In genomic region chr17:51986920-51987319, GRCm38 (mm10) we compare ENCODE assay signal across 22 mouse cellular contexts.
DNase-seq lines count a peak whose midpoint lies in the region; ATAC-seq and TF ChIP-seq lines count a peak whose summit lies in the region.
"Had no signal": no experiment of that assay in that cellular context is flagged by ENCODE, and none has a peak within 500 bp of the region (broad histone marks: within the 10 kb centered on the region; RNA-seq: fewer than 3 reads in every experiment).

No protein-coding gene starts in this region.

- DNase-seq in hindbrain, embryonic 10.5 days (ENCODE audit: low spot score) = no peak
- no peak for DNase-seq in midbrain, embryonic 11.5 days (ENCODE audit: low spot score, missing footprints)
- no peak for DNase-seq in midbrain, postnatal 0 days (ENCODE audit: low spot score)
- DNase-seq in adrenal gland, postnatal 4 days (ENCODE audit: low spot score in 2 of 2) = no peak
- DNase-seq: adrenal gland, adult 8-10 months; adrenal gland, postnatal 25 days; cerebellum, adult 18-20 months; cerebellum, adult 9-10 months; cerebellum, postnatal 14 days; gastrocnemius, postnatal 25 days; heart, adult 18-20 months; heart, postnatal 10 days; heart, postnatal 36 days had no signal

- H3K27me3 ChIP-seq in hindbrain, embryonic 16.5 days (replicated peaks; ENCODE audit: control insufficient read depth, insufficient read depth, low read length) = no peaks in the 10 kb centered on the region
- no peaks in the 10 kb centered on the region for H3K27me3 ChIP-seq in hindbrain, embryonic 10.5 days (ENCODE audit: insufficient read depth, poor library complexity, severe bottlenecking)
- H3K27me3 ChIP-seq in midbrain, embryonic 15.5 days (replicated peaks) = no peaks in the 10 kb centered on the region
- H3K27me3 ChIP-seq in midbrain, embryonic 11.5 days (ENCODE audit: control insufficient read depth, insufficient read depth, low read length) = no peaks in the 10 kb centered on the region
- H3K27me3 ChIP-seq in midbrain, postnatal 0 days (ENCODE audit: insufficient read depth, low read length) = no peaks in the 10 kb centered on the region
- H3K27me3 ChIP-seq: embryonic facial prominence, embryonic 13.5 days; heart, embryonic 12.5 days; heart, embryonic 15.5 days had no signal

- 0 out of 2 replicates have a peak, but pooled peaks have one; percentile 37 for ATAC-seq in hindbrain, embryonic 16.5 days
- ATAC-seq in midbrain, embryonic 15.5 days (replicated peaks) = peak; percentile 65; the same call in 1 of the 2 replicates
- no peak for ATAC-seq in midbrain, embryonic 11.5 days (ENCODE audit: low FRiP score)
- ATAC-seq in midbrain, postnatal 0 days (ENCODE audit: low FRiP score) = peak; percentile 53; the same call in 1 of the 2 replicates
- ATAC-seq: activated CD4-positive, CD25-positive, alpha-beta regulatory T cell, adult 4 months; forebrain, embryonic 14.5 days had no signal

- no peak overlapping the region for H3K27ac ChIP-seq in hindbrain, embryonic 16.5 days (ENCODE audit: low read depth, low read length)
- H3K27ac ChIP-seq in hindbrain, embryonic 10.5 days = no peak overlapping the region
- H3K27ac ChIP-seq in midbrain, embryonic 15.5 days = no peak overlapping the region
- no peak overlapping the region for H3K27ac ChIP-seq in midbrain, embryonic 11.5 days (ENCODE audit: low read depth, low read length)
- no peak overlapping the region for H3K27ac ChIP-seq in midbrain, postnatal 0 days (ENCODE audit: low read depth, low read length)
- H3K27ac ChIP-seq: embryonic facial prominence, embryonic 13.5 days; forebrain, embryonic 10.5 days; heart, embryonic 15.5 days; hindbrain, embryonic 14.5 days had no signal

- H3K9me3 ChIP-seq in hindbrain, embryonic 16.5 days (ENCODE audit: control insufficient read depth, low read length) = no peaks in the 10 kb centered on the region
- H3K9me3 ChIP-seq in hindbrain, embryonic 10.5 days = no peaks in the 10 kb centered on the region
- H3K9me3 ChIP-seq in midbrain, embryonic 15.5 days = no peaks in the 10 kb centered on the region
- no peaks in the 10 kb centered on the region for H3K9me3 ChIP-seq in midbrain, embryonic 11.5 days (ENCODE audit: control insufficient read depth, low read length)
- H3K9me3 ChIP-seq in midbrain, postnatal 0 days (ENCODE audit: low read length) = no peaks in the 10 kb centered on the region
- H3K9me3 ChIP-seq: embryonic facial prominence, embryonic 13.5 days; forebrain, embryonic 10.5 days; heart, embryonic 12.5 days; heart, embryonic 15.5 days had no signal

- WGBS in hindbrain, embryonic 16.5 days = 60% methylated on average over 8 of the region's 8 CpGs
- 65% methylated on average over 8 of the region's 8 CpGs for WGBS in hindbrain, embryonic 10.5 days
- WGBS in midbrain, embryonic 15.5 days = 62% methylated on average over 8 of the region's 8 CpGs
- WGBS in midbrain, embryonic 11.5 days = 70% methylated on average over 8 of the region's 8 CpGs
- WGBS in midbrain, postnatal 0 days = 57% methylated on average over 8 of the region's 8 CpGs

- no peaks in the 10 kb centered on the region for H3K36me3 ChIP-seq in hindbrain, embryonic 16.5 days (ENCODE audit: control insufficient read depth, insufficient read depth, low read length)
- no peaks in the 10 kb centered on the region for H3K36me3 ChIP-seq in hindbrain, embryonic 10.5 days
- H3K36me3 ChIP-seq in midbrain, embryonic 15.5 days (replicated peaks) = no peaks in the 10 kb centered on the region
- no peaks in the 10 kb centered on the region for H3K36me3 ChIP-seq in midbrain, embryonic 11.5 days (ENCODE audit: control insufficient read depth, insufficient read depth, low read length)
- no peaks in the 10 kb centered on the region for H3K36me3 ChIP-seq in midbrain, postnatal 0 days (ENCODE audit: insufficient read depth, low read length)
- H3K36me3 ChIP-seq: embryonic facial prominence, embryonic 13.5 days; forebrain, embryonic 10.5 days; heart, embryonic 12.5 days; heart, embryonic 15.5 days had no signal

- H3K4me3 ChIP-seq in hindbrain, embryonic 16.5 days (ENCODE audit: low read length) = no peak overlapping the region
- H3K4me3 ChIP-seq in hindbrain, embryonic 10.5 days = no peak overlapping the region
- no peak overlapping the region for H3K4me3 ChIP-seq in midbrain, embryonic 15.5 days
- H3K4me3 ChIP-seq in midbrain, embryonic 11.5 days (ENCODE audit: low read depth, low read length) = no peak overlapping the region
- H3K4me3 ChIP-seq in midbrain, postnatal 0 days (ENCODE audit: low read depth, low read length) = no peak overlapping the region
- H3K4me3 ChIP-seq: embryonic facial prominence, embryonic 13.5 days; forebrain, embryonic 10.5 days; heart, embryonic 12.5 days; heart, embryonic 15.5 days had no signal

- no peak overlapping the region for H3K4me2 ChIP-seq in hindbrain, embryonic 16.5 days (ENCODE audit: low read length)
- no peak overlapping the region for H3K4me2 ChIP-seq in midbrain, embryonic 15.5 days
- no peak overlapping the region for H3K4me2 ChIP-seq in midbrain, embryonic 11.5 days
- no peak overlapping the region for H3K4me2 ChIP-seq in midbrain, postnatal 0 days (ENCODE audit: low read depth, low read length, poor library complexity, severe bottlenecking)
- H3K4me2 ChIP-seq: embryonic facial prominence, embryonic 13.5 days; heart, embryonic 12.5 days; heart, embryonic 15.5 days; hindbrain, embryonic 14.5 days had no signal

- H3K9ac ChIP-seq in hindbrain, embryonic 16.5 days (ENCODE audit: low read depth, low read length) = no peak overlapping the region
- no peak overlapping the region for H3K9ac ChIP-seq in midbrain, embryonic 15.5 days
- H3K9ac ChIP-seq in midbrain, embryonic 11.5 days (ENCODE audit: low read length) = no peak overlapping the region
- no peak overlapping the region for H3K9ac ChIP-seq in midbrain, postnatal 0 days (replicated peaks; ENCODE audit: low read length, poor library complexity, severe bottlenecking)
- H3K9ac ChIP-seq: embryonic facial prominence, embryonic 13.5 days; heart, embryonic 12.5 days; heart, embryonic 15.5 days; hindbrain, embryonic 14.5 days had no signal

- no peak for TF ChIP-seq CTCF in midbrain, postnatal 0 days (IDR thresholded peaks at IDR 0.05)

- no peaks in the 10 kb centered on the region for H3K4me1 ChIP-seq in hindbrain, embryonic 16.5 days (ENCODE audit: control insufficient read depth, insufficient read depth, low read depth, low read length)
- H3K4me1 ChIP-seq in hindbrain, embryonic 10.5 days (replicated peaks) = no peaks in the 10 kb centered on the region
- no peaks in the 10 kb centered on the region for H3K4me1 ChIP-seq in midbrain, embryonic 15.5 days
- H3K4me1 ChIP-seq in midbrain, embryonic 11.5 days (ENCODE audit: control insufficient read depth, insufficient read depth, low read length) = no peaks in the 10 kb centered on the region
- H3K4me1 ChIP-seq in midbrain, postnatal 0 days (ENCODE audit: insufficient read depth, low read length) = no peaks in the 10 kb centered on the region
- H3K4me1 ChIP-seq: embryonic facial prominence, embryonic 13.5 days; heart, embryonic 12.5 days; heart, embryonic 15.5 days had no signal
